Mouse (Mus musculus): ENCODE results near the gene Poln.

- TF ChIP-seq CTCF (conservative IDR thresholded peaks at IDR 0.05; ENCODE audit: insufficient read depth, insufficient read length, low read depth, low read length) (peak; percentile 96), POLR2A (IDR thresholded peaks at IDR 0.05; ENCODE audit: low read depth, low read length) (no peak)
Observed at GRCm38 (mm10) chr5:34210279-34210678, 41.0 kb upstream of the Poln start.
